Comparison of ENCODE assay signal across 9 mouse cellular contexts in the genomic region with DNA sequence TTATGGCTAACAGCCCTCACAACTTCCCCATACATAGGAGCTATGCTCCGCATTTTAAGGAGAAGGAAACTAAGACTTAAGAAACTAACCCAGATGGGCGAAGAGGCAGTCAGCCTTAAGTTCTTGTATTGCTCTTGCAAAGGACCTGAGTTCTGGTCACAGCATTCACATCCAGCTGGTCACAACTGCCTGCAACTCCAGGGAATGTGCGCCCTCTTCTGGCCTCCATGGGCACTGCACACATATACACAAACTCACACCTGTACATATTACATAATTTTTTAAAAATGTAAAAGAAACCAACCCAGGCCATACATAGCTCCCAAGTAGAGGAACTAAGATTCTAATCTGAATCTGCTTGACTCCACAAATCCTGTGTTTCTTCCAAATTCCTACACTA. TPM values are rescaled to one million over a fixed set of nuclear protein-coding genes. Genes with fewer than 3 reads are reported as not detected.
DNase-seq lines count a peak whose midpoint lies in the region; ATAC-seq lines count a peak whose summit lies in the region.
"Had no signal": no experiment of that assay in that cellular context is flagged by ENCODE, and none has a peak within 500 bp of the region (broad histone marks: within the 10 kb centered on the region; RNA-seq: fewer than 3 reads in every experiment).

No protein-coding gene starts in this region.

- H3K9me3 ChIP-seq in hindbrain, embryonic 11.5 days (ENCODE audit: control insufficient read depth, low read length) = no peaks in the 10 kb centered on the region
- no peaks in the 10 kb centered on the region for H3K9me3 ChIP-seq in hindbrain, embryonic 13.5 days
- H3K9me3 ChIP-seq: embryonic facial prominence, embryonic 13.5 days had no signal

- H3K27me3 ChIP-seq in hindbrain, embryonic 11.5 days (ENCODE audit: control insufficient read depth, insufficient read depth, low read length) = no peaks in the 10 kb centered on the region
- H3K27me3 ChIP-seq in hindbrain, embryonic 13.5 days = peaks cover 8% of the 10 kb centered on the region; the same call in 1 of the 2 replicates
- H3K27me3 ChIP-seq: embryonic facial prominence, embryonic 13.5 days had no signal

- H3K9ac ChIP-seq in hindbrain, embryonic 11.5 days (ENCODE audit: low read depth, low read length) = no peak overlapping the region
- H3K9ac ChIP-seq in hindbrain, embryonic 13.5 days = no peak overlapping the region
- H3K9ac ChIP-seq: embryonic facial prominence, embryonic 13.5 days had no signal

- H3K4me2 ChIP-seq in hindbrain, embryonic 11.5 days (replicated peaks; ENCODE audit: low read depth, low read length) = no peak overlapping the region
- H3K4me2 ChIP-seq in hindbrain, embryonic 13.5 days = no peak overlapping the region
- H3K4me2 ChIP-seq: embryonic facial prominence, embryonic 13.5 days had no signal

- peak; percentile 35 for DNase-seq in hindbrain, embryonic 11.5 days (ENCODE audit: low spot score)
- peak; percentile 59 for DNase-seq in 416B (ENCODE audit: low read depth)
- DNase-seq in NIH3T3 (ENCODE audit: low read depth) = peak; percentile 56
- no peak for DNase-seq in spleen, adult 12 weeks (ENCODE audit: low spot score)
- no peak for DNase-seq in testis, postnatal 10 days (ENCODE audit: low spot score)

- H3K4me1 ChIP-seq in hindbrain, embryonic 11.5 days (replicated peaks; ENCODE audit: control insufficient read depth, insufficient read depth, low read length) = no peaks in the 10 kb centered on the region; the same call in 1 of the 2 replicates
- H3K4me1 ChIP-seq in hindbrain, embryonic 13.5 days (replicated peaks) = no peaks in the 10 kb centered on the region
- H3K4me1 ChIP-seq: embryonic facial prominence, embryonic 13.5 days had no signal

- 60% methylated on average over 3 of the region's 3 CpGs for WGBS in hindbrain, embryonic 11.5 days
- 58% methylated on average over 3 of the region's 3 CpGs for WGBS in hindbrain, embryonic 13.5 days

- no peak overlapping the region for H3K4me3 ChIP-seq in hindbrain, embryonic 11.5 days (ENCODE audit: low read depth, low read length)
- no peak overlapping the region for H3K4me3 ChIP-seq in hindbrain, embryonic 13.5 days
- H3K4me3 ChIP-seq: embryonic facial prominence, embryonic 13.5 days had no signal

- no peak for ATAC-seq in hindbrain, embryonic 11.5 days (ENCODE audit: low FRiP score)
- ATAC-seq in hindbrain, embryonic 13.5 days (ENCODE audit: low FRiP score) = no peak
- peak; percentile 44; the same call in 1 of the 2 replicates for ATAC-seq in granulocyte monocyte progenitor cell, adult 5-6 weeks (replicated peaks; ENCODE audit: poor library complexity, severe bottlenecking)
- no peak for ATAC-seq in activated CD4-positive, CD25-positive, alpha-beta regulatory T cell, adult 4 months

- no peak overlapping the region for H3K27ac ChIP-seq in hindbrain, embryonic 11.5 days (ENCODE audit: low read depth, low read length)
- H3K27ac ChIP-seq in hindbrain, embryonic 13.5 days = no peak overlapping the region
- H3K27ac ChIP-seq: embryonic facial prominence, embryonic 13.5 days had no signal

- H3K36me3 ChIP-seq in hindbrain, embryonic 11.5 days (ENCODE audit: control insufficient read depth, insufficient read depth, low read length) = no peaks in the 10 kb centered on the region
- no peaks in the 10 kb centered on the region for H3K36me3 ChIP-seq in hindbrain, embryonic 13.5 days
- H3K36me3 ChIP-seq: embryonic facial prominence, embryonic 13.5 days had no signal

RNA-seq across cellular contexts. Expression of gene Ddx52, which starts 14.8 kb away (rescaled TPM):
- 46.8 and 47.4 TPM in 2 replicates for polyA plus RNA-seq in hindbrain, embryonic 11.5 days (2014; fragmentation: Nextera tagmentation; extraction: Ambion mirVana)
- 27.1 and 27.8 TPM in 2 replicates for polyA plus RNA-seq in hindbrain, embryonic 13.5 days (2015; fragmentation: Nextera tagmentation; extraction: Ambion mirVana)
- 28.4 and 29.5 TPM in 2 replicates for total RNA-seq in granulocyte monocyte progenitor cell, adult 5-6 weeks (2014; fragmentation: Nextera tagmentation)
- total RNA-seq in granulocyte monocyte progenitor cell, adult 5-6 weeks (2017) = 72.2 and 84.9 TPM in 2 replicates
- polyA plus RNA-seq in activated CD4-positive, CD25-positive, alpha-beta regulatory T cell, adult 4 months (2017; shearing (Covaris generic)) = 10 to 100 TPM; 70.5 to 85.7 TPM

RNA-seq across cellular contexts. Expression of gene Synrg, which starts 37.1 kb away (rescaled TPM):
- polyA plus RNA-seq in hindbrain, embryonic 11.5 days (2014; fragmentation: Nextera tagmentation; extraction: Ambion mirVana) = 21.5 and 22.8 TPM in 2 replicates
- 30.9 and 32.6 TPM in 2 replicates for polyA plus RNA-seq in hindbrain, embryonic 13.5 days (2015; fragmentation: Nextera tagmentation; extraction: Ambion mirVana)
- total RNA-seq in granulocyte monocyte progenitor cell, adult 5-6 weeks (2014; fragmentation: Nextera tagmentation) = 18.6 and 23.2 TPM in 2 replicates
- 12.0 and 13.7 TPM in 2 replicates for total RNA-seq in granulocyte monocyte progenitor cell, adult 5-6 weeks (2017)
- polyA plus RNA-seq in activated CD4-positive, CD25-positive, alpha-beta regulatory T cell, adult 4 months (2017; shearing (Covaris generic)) = 10 to 100 TPM; 10.4 to 10.8 TPM

Comparison
In these comparisons a context has a peak if more than half of its experiments do, and no peak if none do; other contexts are left out.
1. DNase-seq: peak in hindbrain, embryonic 11.5 days (single experiment), 416B (single experiment) and NIH3T3 (single experiment); none in spleen, adult 12 weeks (single experiment) and testis, postnatal 10 days (single experiment).